Mouse (Mus musculus): ENCODE results near the gene Ctsg. TPM values are rescaled to one million over a fixed set of nuclear protein-coding genes. Genes with fewer than 3 reads are reported as not detected.
"Not testable (repeated sequence)": the region's sequence is repeated elsewhere in the genome, so short reads cannot be mapped to it uniquely, and the experiment has no call there.

The Ctsg gene
- polyA plus RNA-seq, 1 experiment from 2014 or later: not detected

- no peaks in the 10 kb centered on the region for H3K9me3 ChIP-seq (replicated peaks)
- no peaks in the 10 kb centered on the region for H3K4me1 ChIP-seq
- no peaks in the 10 kb centered on the region for H3K27me3 ChIP-seq
- 78% methylated on average over 2 of the region's 2 CpGs for WGBS
- H3K4me2 ChIP-seq (replicated peaks): no peak overlapping the region
- no peaks in the 10 kb centered on the region for H3K36me3 ChIP-seq
- no peak overlapping the region for H3K4me3 ChIP-seq
- H3K27ac ChIP-seq: no peak overlapping the region
- H3K9ac ChIP-seq: no peak overlapping the region
- no peak for ATAC-seq (ENCODE audit: low FRiP score)
These were observed 9.0 kb downstream of the Ctsg start for GRCm38 (mm10) chr14:56093353-56093752.

- no peaks in the 10 kb centered on the region for H3K9me3 ChIP-seq (replicated peaks)
- no peak for ATAC-seq (ENCODE audit: low FRiP score)
- H3K27ac ChIP-seq: no peak overlapping the region
- no peak overlapping the region for H3K4me3 ChIP-seq
- H3K4me2 ChIP-seq (replicated peaks): no peak overlapping the region
- H3K36me3 ChIP-seq: no peaks in the 10 kb centered on the region
- no peak overlapping the region for H3K9ac ChIP-seq
- WGBS: 82% methylated on average over 3 of the region's 3 CpGs
- no peaks in the 10 kb centered on the region for H3K27me3 ChIP-seq
- no peaks in the 10 kb centered on the region for H3K4me1 ChIP-seq
These were observed 15.7 kb downstream of the Ctsg start for GRCm38 (mm10) chr14:56086711-56087110.

DNA sequence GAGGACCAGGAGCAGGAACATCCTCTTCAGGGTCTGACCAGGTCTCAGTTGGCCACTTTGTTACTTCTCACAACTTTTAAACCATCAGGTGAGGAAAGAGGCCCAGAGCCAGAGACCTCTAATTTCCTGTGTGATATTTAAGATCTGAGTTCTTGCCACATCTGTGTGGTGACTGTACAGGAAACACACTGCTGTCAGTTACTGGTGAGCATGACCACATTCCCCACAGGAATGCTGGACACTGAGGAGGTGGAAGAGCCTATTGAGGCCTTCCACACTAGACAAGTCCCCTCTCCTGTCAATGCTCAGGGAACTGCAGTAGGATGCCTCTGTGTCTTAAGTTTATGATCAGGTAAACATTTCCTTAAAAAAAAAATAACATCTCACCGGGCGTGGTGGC is 17.2 kb downstream of the Ctsg start, which contains the start of gene Mcpt8:
TSS of gene Mcpt8 (minus strand) at position 107 of the 400 bp plus-strand sequence.
- H3K9ac ChIP-seq: no peak within 1 kb of the TSS

DNA sequence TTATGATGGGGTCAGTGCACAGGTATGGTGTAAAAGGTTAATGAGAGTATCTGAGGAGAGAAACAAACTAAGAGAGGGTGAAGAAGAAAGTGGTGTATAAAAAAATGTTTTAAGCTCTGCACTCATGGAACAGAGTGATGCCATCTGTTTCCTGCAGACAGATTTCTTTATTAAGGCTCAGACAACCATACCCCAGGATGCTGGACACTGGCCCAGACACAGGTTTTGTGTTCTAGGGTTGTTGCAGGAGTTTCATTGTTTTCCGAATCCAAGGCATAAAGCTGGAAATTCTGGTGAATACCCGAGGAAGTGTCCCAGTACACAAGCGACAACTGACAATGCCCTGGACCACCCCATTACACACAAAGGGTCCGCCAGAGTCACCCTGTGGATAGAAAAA is 20.4 kb downstream of the Ctsg start:
- Histone ChIP-seq H3K27ac (no peak overlapping the region), H3K4me1 (no peaks in the 10 kb centered on the region), H3K27me3 (no peaks in the 10 kb centered on the region), H3K4me3 (no peak overlapping the region), H3K4me2 (replicated peaks) (no peak overlapping the region), H3K9ac (no peak overlapping the region), H3K9me3 (replicated peaks) (no peaks in the 10 kb centered on the region), H3K36me3 (no peaks in the 10 kb centered on the region)
- WGBS: 81% methylated on average over 4 of the region's 4 CpGs
- no peak for ATAC-seq (ENCODE audit: low FRiP score)

More for the DNA sequence above, 17.2 kb downstream of the Ctsg start, which contains the start of gene Mcpt8:
- ATAC-seq (ENCODE audit: low FRiP score): no peak
- WGBS: 87% methylated on average over 2 of the region's 2 CpGs
- no peak within 1 kb of the TSS for H3K4me2 ChIP-seq (replicated peaks)
- H3K4me3 ChIP-seq: no peak within 1 kb of the TSS
- H3K27me3 ChIP-seq: no peaks in the 10 kb centered on the region
- no peaks in the 10 kb centered on the region for H3K4me1 ChIP-seq
- H3K27ac ChIP-seq: no peak within 1 kb of the TSS
- no peaks in the 10 kb centered on the region for H3K9me3 ChIP-seq (replicated peaks)
- no peaks in the 10 kb centered on the region for H3K36me3 ChIP-seq

- not testable (repeated sequence) for ATAC-seq (ENCODE audit: low FRiP score); H3K4me3 ChIP-seq; H3K4me2 ChIP-seq (replicated peaks); H3K27me3 ChIP-seq; H3K9ac ChIP-seq; H3K36me3 ChIP-seq; H3K4me1 ChIP-seq; H3K27ac ChIP-seq; H3K9me3 ChIP-seq (replicated peaks)
- WGBS: 89% methylated on average over 3 of the region's 3 CpGs
These were observed 40.2 kb downstream of the Ctsg start, which contains the start of gene Mcpt4 for GRCm38 (mm10) chr14:56062213-56062612. TSS of gene Mcpt4 (minus strand) at chr14:56062313.

- no peak overlapping the region for H3K4me3 ChIP-seq
- H3K27me3 ChIP-seq: no peaks in the 10 kb centered on the region
- no peaks in the 10 kb centered on the region for H3K9me3 ChIP-seq (replicated peaks)
- H3K4me2 ChIP-seq (replicated peaks): no peak overlapping the region
- WGBS: 86% methylated on average over 4 of the region's 4 CpGs
- no peak overlapping the region for H3K9ac ChIP-seq
- H3K36me3 ChIP-seq: no peaks in the 10 kb centered on the region
- H3K27ac ChIP-seq: no peak overlapping the region
- no peaks in the 10 kb centered on the region for H3K4me1 ChIP-seq
- ATAC-seq (ENCODE audit: low FRiP score): no peak
These were observed 44.7 kb downstream of the Ctsg start for GRCm38 (mm10) chr14:56057722-56058121.

- Histone ChIP-seq H3K4me3 (no peak overlapping the region), H3K4me1 (no peaks in the 10 kb centered on the region), H3K4me2 (replicated peaks) (no peak overlapping the region), H3K9ac (no peak overlapping the region), H3K27ac (no peak overlapping the region), H3K9me3 (replicated peaks) (no peaks in the 10 kb centered on the region), H3K27me3 (no peaks in the 10 kb centered on the region), H3K36me3 (no peaks in the 10 kb centered on the region)
- whole genome bisulfite sequencing: 79% methylated on average over 3 of the region's 3 CpGs
- ATAC-seq (ENCODE audit: low FRiP score): no peak
These were observed 47.0 kb downstream of the Ctsg start for GRCm38 (mm10) chr14:56055408-56055807.

Small RNA genes within 50 kb of the gene (microRNA-seq; reads per million reads assigned to microRNA genes)
- not detected for gene Mir6949

Other genes with a start within 250 kb of the Ctsg start
- gene Nynrin, start 248.6 kb downstream of the Ctsg start, polyA plus RNA-seq (2016; fragmentation: Nextera tagmentation; extraction: Ambion mirVana): 30.4 and 35.8 TPM in 2 replicates
- 0.05 and 0.35 TPM in 2 replicates for gene Cbln3, start 218.2 kb downstream of the Ctsg start, polyA plus RNA-seq (2016; fragmentation: Nextera tagmentation; extraction: Ambion mirVana)
- gene Khnyn, start 217.6 kb downstream of the Ctsg start, polyA plus RNA-seq (2016; fragmentation: Nextera tagmentation; extraction: Ambion mirVana): 22.4 and 23.5 TPM in 2 replicates
- 63.5 and 68.3 TPM in 2 replicates for gene Sdr39u1, start 202.3 kb downstream of the Ctsg start, polyA plus RNA-seq (2016; fragmentation: Nextera tagmentation; extraction: Ambion mirVana)
- gene Cma1, start 157.9 kb downstream of the Ctsg start, polyA plus RNA-seq (2016; fragmentation: Nextera tagmentation; extraction: Ambion mirVana): not detected in 2 replicates
- not detected in 2 replicates for gene Cma2, start 151.6 kb downstream of the Ctsg start, polyA plus RNA-seq (2016; fragmentation: Nextera tagmentation; extraction: Ambion mirVana)
- not detected in 2 replicates for gene Mcpt1, start 84.6 kb downstream of the Ctsg start, polyA plus RNA-seq (2016; fragmentation: Nextera tagmentation; extraction: Ambion mirVana)
- not detected in 2 replicates for gene Mcpt9, start 72.1 kb downstream of the Ctsg start, polyA plus RNA-seq (2016; fragmentation: Nextera tagmentation; extraction: Ambion mirVana)
- not detected in 2 replicates for gene Mcpt2, start 60.5 kb downstream of the Ctsg start, polyA plus RNA-seq (2016; fragmentation: Nextera tagmentation; extraction: Ambion mirVana)
- not detected in 2 replicates for gene Mcpt4, start 40.3 kb downstream of the Ctsg start, polyA plus RNA-seq (2016; fragmentation: Nextera tagmentation; extraction: Ambion mirVana)
- gene Mcpt8, start 17.3 kb downstream of the Ctsg start, polyA plus RNA-seq (2016; fragmentation: Nextera tagmentation; extraction: Ambion mirVana): not detected in 2 replicates
- not detected in 2 replicates for gene Gzme, start 18.1 kb upstream of the Ctsg start, polyA plus RNA-seq (2016; fragmentation: Nextera tagmentation; extraction: Ambion mirVana)
- not detected in 2 replicates for gene Gzmd, start 30.0 kb upstream of the Ctsg start, polyA plus RNA-seq (2016; fragmentation: Nextera tagmentation; extraction: Ambion mirVana)
- gene Gzmg, start 57.0 kb upstream of the Ctsg start, polyA plus RNA-seq (2016; fragmentation: Nextera tagmentation; extraction: Ambion mirVana): not detected in 2 replicates
- not detected in 2 replicates for gene Gzmn, start 72.0 kb upstream of the Ctsg start, polyA plus RNA-seq (2016; fragmentation: Nextera tagmentation; extraction: Ambion mirVana)
- gene Gzmf, start 108.8 kb upstream of the Ctsg start, polyA plus RNA-seq (2016; fragmentation: Nextera tagmentation; extraction: Ambion mirVana): not detected in 2 replicates
- not detected in 2 replicates for gene Gzmc, start 132.1 kb upstream of the Ctsg start, polyA plus RNA-seq (2016; fragmentation: Nextera tagmentation; extraction: Ambion mirVana)
- 0.14 and 0.16 TPM in 2 replicates for gene Gzmb, start 159.7 kb upstream of the Ctsg start, polyA plus RNA-seq (2016; fragmentation: Nextera tagmentation; extraction: Ambion mirVana)